Comparison of ENCODE assay signal across 8 mouse cellular contexts in genomic region chr16:23984183-23984582, GRCm38 (mm10). TPM values are rescaled to one million over a fixed set of nuclear protein-coding genes. Genes with fewer than 3 reads are reported as not detected.
DNase-seq lines count a peak whose midpoint lies in the region; ATAC-seq and TF ChIP-seq lines count a peak whose summit lies in the region.

No protein-coding gene starts in this region.

- intact Hi-C loops in left cerebral cortex, postnatal 36 days (cut with DNase I): loop anchor here (2.0 to 10.0 kb wide), 7 partner anchors 641 to 1971 kb away; no protein-coding TSS in a partner anchor

- peak overlapping the region; percentile 91 for H3K4me2 ChIP-seq in intestine, postnatal 0 days (replicated peaks; ENCODE audit: low read depth)

- no peak overlapping the region for H3K27ac ChIP-seq in embryonic facial prominence, embryonic 10.5 days (replicated peaks)
- H3K27ac ChIP-seq in intestine, postnatal 0 days (ENCODE audit: low read depth, low read length): 0 out of 2 replicates have a peak overlapping the region, but pooled peaks have one; percentile 30

- H3K27me3 ChIP-seq in embryonic facial prominence, embryonic 10.5 days (replicated peaks; ENCODE audit: low read depth, poor library complexity, severe bottlenecking): peaks cover 73% of the 10 kb centered on the region
- H3K27me3 ChIP-seq in intestine, postnatal 0 days (replicated peaks; ENCODE audit: control insufficient read depth, insufficient read depth, low read length): no peaks in the 10 kb centered on the region

- no peaks in the 10 kb centered on the region for H3K9me3 ChIP-seq in embryonic facial prominence, embryonic 10.5 days
- H3K9me3 ChIP-seq in intestine, postnatal 0 days (ENCODE audit: control insufficient read depth): no peaks in the 10 kb centered on the region

- WGBS in embryonic facial prominence, embryonic 10.5 days: 1% methylated on average over 22 of the region's 22 CpGs
- WGBS in intestine, postnatal 0 days: under 1% methylated on average over 22 of the region's 22 CpGs

- peak; percentile 34; the same call in 1 of the 2 replicates for ATAC-seq in intestine, postnatal 0 days

- H3K9ac ChIP-seq in intestine, postnatal 0 days (ENCODE audit: low read depth, low read length): peak overlapping the region; percentile 53; the same call in 1 of the 2 replicates

- H3K36me3 ChIP-seq in embryonic facial prominence, embryonic 10.5 days (replicated peaks): no peaks in the 10 kb centered on the region
- no peaks in the 10 kb centered on the region for H3K36me3 ChIP-seq in intestine, postnatal 0 days (ENCODE audit: control insufficient read depth, insufficient read depth)

- peak overlapping the region; percentile 54 for H3K4me3 ChIP-seq in embryonic facial prominence, embryonic 10.5 days
- H3K4me3 ChIP-seq in intestine, postnatal 0 days (ENCODE audit: low read depth, low read length): peak overlapping the region; percentile 48

- H3K4me1 ChIP-seq in embryonic facial prominence, embryonic 10.5 days: peaks cover 60% of the 10 kb centered on the region
- H3K4me1 ChIP-seq in intestine, postnatal 0 days (replicated peaks; ENCODE audit: control insufficient read depth, insufficient read depth, low read length): no peaks in the 10 kb centered on the region

- TF ChIP-seq CTCF in intestine, postnatal 0 days (IDR thresholded peaks at IDR 0.05; ENCODE audit: low read depth): peak; percentile 97

- DNase-seq in adrenal gland, postnatal 14 days: peak; percentile 94
- peak; percentile 89 for DNase-seq in embryonic facial prominence, embryonic 10.5 days (ENCODE audit: low spot score)
- peak; percentile 98 for DNase-seq in heart, adult 11 months
- DNase-seq in left cerebral cortex, postnatal 36 days (ENCODE audit: low spot score in 2 of 2): peak; percentile 82 to 88
- peak; percentile 91 for DNase-seq in mesoderm, embryonic 11.5 days (ENCODE audit: low read depth, low spot score)
- DNase-seq in right cerebral cortex, postnatal 14 days: peak; percentile 90
- peak; percentile 87 for DNase-seq in urinary bladder, postnatal 25 days (ENCODE audit: low spot score)

RNA-seq across cellular contexts. Expression of gene Gm37419, which starts 4.1 kb away (rescaled TPM):
- total RNA-seq in adrenal gland, postnatal 14 days (2021): not detected in 2 replicates
- polyA plus RNA-seq in embryonic facial prominence, embryonic 10.5 days (2016; fragmentation: Nextera tagmentation; extraction: Ambion mirVana): not detected in 2 replicates
- polyA plus RNA-seq in intestine, postnatal 0 days (2015; fragmentation: Nextera tagmentation; extraction: Ambion mirVana): not detected in 2 replicates
- total RNA-seq in left cerebral cortex, postnatal 36 days (2021): not detected

RNA-seq across cellular contexts. Expression of gene Bcl6, which starts 4.5 kb away (rescaled TPM):
- total RNA-seq in adrenal gland, postnatal 14 days (2021): 48.4 and 72.0 TPM in 2 replicates
- 0.16 and 0.25 TPM in 2 replicates for polyA plus RNA-seq in embryonic facial prominence, embryonic 10.5 days (2016; fragmentation: Nextera tagmentation; extraction: Ambion mirVana)
- polyA plus RNA-seq in intestine, postnatal 0 days (2015; fragmentation: Nextera tagmentation; extraction: Ambion mirVana): 2.1 and 2.6 TPM in 2 replicates
- 10 to 100 TPM; 26.0 to 30.1 TPM for total RNA-seq in left cerebral cortex, postnatal 36 days (2021)

RNA-seq across cellular contexts. Expression of gene Rtp2, which starts 52.0 kb away (rescaled TPM):
- total RNA-seq in adrenal gland, postnatal 14 days (2021): not detected in 2 replicates
- 0.10 TPM in 1 of 2 replicates, not detected in the other for polyA plus RNA-seq in embryonic facial prominence, embryonic 10.5 days (2016; fragmentation: Nextera tagmentation; extraction: Ambion mirVana)
- polyA plus RNA-seq in intestine, postnatal 0 days (2015; fragmentation: Nextera tagmentation; extraction: Ambion mirVana): not detected in 2 replicates
- total RNA-seq in left cerebral cortex, postnatal 36 days (2021): not detected
